Mouse (Mus musculus) forebrain, embryonic 15.5 days (tissue): ENCODE results near the gene Atg4b. TPM values are rescaled to one million over a fixed set of nuclear protein-coding genes. Genes with fewer than 3 reads are reported as not detected.
"Not testable (repeated sequence)": the region's sequence is repeated elsewhere in the genome, so short reads cannot be mapped to it uniquely, and the experiment has no call there.

Source experiments
- ATAC-seq: fragments of 200-750 bp; cut with Nextera tagmentation; replicated peaks from 2 replicates; pipeline ENCODE4 v1.8.0; 2017; ENCODE audit warnings: mild to moderate bottlenecking, moderate TSS enrichment, moderate library complexity
- H3K27ac ChIP-seq: fragments of 300-500 bp; sonication (generic); replicated peaks from 2 replicates; pipeline ENCODE4 v1.5.1; 2015; ENCODE audit warnings: mild to moderate bottlenecking, inconsistent platforms
- H3K27me3 ChIP-seq: fragments of 300-500 bp; sonication (generic); 2 replicates; pipeline ENCODE4 v1.6.1; 2015; ENCODE audit warnings: inconsistent platforms
- H3K36me3 ChIP-seq: fragments of 300-500 bp; sonication (generic); 2 replicates; pipeline ENCODE4 v1.6.1; 2015; ENCODE audit warnings: mild to moderate bottlenecking, inconsistent platforms
- H3K4me1 ChIP-seq: fragments of 300-500 bp; sonication (generic); 2 replicates; pipeline ENCODE4 v1.6.1; 2015; ENCODE audit warnings: inconsistent platforms
- H3K4me2 ChIP-seq: fragments of 300-500 bp; sonication (generic); replicated peaks from 2 replicates; pipeline ENCODE4 v1.6.1; 2015; ENCODE audit warnings: mild to moderate bottlenecking, inconsistent platforms
- H3K4me3 ChIP-seq: fragments of 300-500 bp; sonication (generic); 2 replicates; pipeline ENCODE4 v1.5.1; 2015; ENCODE audit warnings: mild to moderate bottlenecking, inconsistent platforms
- H3K9ac ChIP-seq: fragments of 300-500 bp; sonication (generic); replicated peaks from 2 replicates; pipeline ENCODE4 v1.6.1; 2015; ENCODE audit warnings: mild to moderate bottlenecking, inconsistent platforms
- H3K9me3 ChIP-seq: fragments of 300-500 bp; sonication (generic); 2 replicates; pipeline ENCODE4 v1.6.1; 2016; ENCODE audit warnings: inconsistent platforms
- WGBS: fragments of 180-500 bp; shearing (Covaris S2); methylation state at CpG from one replicate; pipeline ENCODE4 v1.1.7; 2015; ENCODE audit warnings: mixed read lengths; 5-methylcytosine and 5-hydroxymethylcytosine counted together
- polyA plus RNA-seq: library from polyadenylated mRNA; unstranded; fragments of >200 nt; fragmentation: Nextera tagmentation; extraction: Ambion mirVana; gene quantifications from 2 replicates; pipeline ENCODE4 v1.2.1, GENCODE M21; 2015

The Atg4b gene
- polyA plus RNA-seq, 1 experiment from 2014 or later = 104 TPM

DNA sequence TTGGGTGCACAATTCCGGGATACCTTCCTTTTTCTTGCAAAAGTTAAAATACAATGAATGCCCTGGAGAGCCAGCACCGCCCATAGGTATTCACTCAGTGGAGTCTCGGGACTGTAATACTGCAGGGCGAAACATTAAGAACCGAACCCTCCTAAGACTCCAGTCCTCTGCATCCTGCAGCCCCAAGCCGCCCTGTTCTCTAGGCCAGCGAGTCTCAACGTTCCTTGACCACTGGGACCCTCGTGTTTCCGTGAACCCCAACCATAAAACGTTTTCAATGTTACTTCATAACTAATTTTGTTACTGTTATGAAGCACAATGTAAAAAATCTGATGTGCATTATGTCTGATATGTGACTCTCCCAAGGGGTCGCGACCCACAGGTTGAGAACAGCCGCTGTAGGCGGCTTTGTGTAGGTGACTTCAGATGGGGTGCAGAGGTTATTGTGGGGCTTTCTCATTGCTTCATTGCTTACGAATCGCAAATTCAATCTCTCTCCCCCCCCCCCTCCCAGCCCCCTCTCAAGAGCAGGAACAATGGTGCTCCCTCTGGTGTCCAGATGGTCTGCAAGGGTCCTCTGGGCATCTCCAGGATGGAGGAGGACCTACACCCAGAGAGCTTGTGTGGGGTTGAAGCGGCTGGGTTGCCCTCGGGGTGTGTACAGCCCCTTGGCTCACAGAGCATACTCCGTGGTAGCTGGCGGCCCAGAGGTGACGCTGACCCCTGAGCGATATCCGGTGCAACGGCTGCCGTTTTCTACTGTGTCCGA lies 74.7 kb downstream of the Atg4b start:
- Histone ChIP-seq H3K27me3 (no peaks in the 10 kb centered on the region), H3K27ac (peak overlapping the region; percentile 96), H3K4me2 (peak overlapping the region; percentile 78), H3K4me1 (peaks cover 17% of the 10 kb centered on the region), H3K9ac (peak overlapping the region; percentile 61), H3K4me3 (peak overlapping the region; percentile 61), H3K9me3 (no peaks in the 10 kb centered on the region), H3K36me3 (peaks cover 2% of the 10 kb centered on the region; the same call in 1 of the 2 replicates)
- 45% methylated on average over 27 of the region's 27 CpGs for WGBS
- peak; percentile 60 for ATAC-seq

DNA sequence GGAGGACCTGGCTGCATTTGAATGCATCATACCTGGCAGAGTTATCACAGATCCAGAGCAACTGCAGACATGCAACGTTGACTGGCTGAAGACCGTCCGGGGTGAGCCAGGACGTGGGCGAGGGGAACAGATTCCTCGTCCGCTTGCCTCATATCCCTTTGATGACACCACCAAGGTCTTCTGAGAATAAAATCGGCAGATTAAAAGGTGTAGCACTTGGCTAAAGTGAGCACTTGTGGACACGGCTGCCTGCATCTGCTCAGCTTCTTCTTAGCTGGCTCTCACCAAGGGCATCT lies 75.2 kb downstream of the Atg4b start:
- H3K4me3 ChIP-seq = no peak overlapping the region; the same call in 1 of the 2 replicates
- H3K27ac ChIP-seq = no peak overlapping the region
- no peaks in the 10 kb centered on the region for H3K36me3 ChIP-seq
- H3K9me3 ChIP-seq = no peaks in the 10 kb centered on the region
- H3K27me3 ChIP-seq = no peaks in the 10 kb centered on the region
- ATAC-seq = no peak
- H3K4me2 ChIP-seq = peak overlapping the region; percentile 78
- 91% methylated on average over 9 of the region's 9 CpGs for WGBS
- H3K4me1 ChIP-seq = peaks cover 17% of the 10 kb centered on the region
- no peak overlapping the region for H3K9ac ChIP-seq

DNA sequence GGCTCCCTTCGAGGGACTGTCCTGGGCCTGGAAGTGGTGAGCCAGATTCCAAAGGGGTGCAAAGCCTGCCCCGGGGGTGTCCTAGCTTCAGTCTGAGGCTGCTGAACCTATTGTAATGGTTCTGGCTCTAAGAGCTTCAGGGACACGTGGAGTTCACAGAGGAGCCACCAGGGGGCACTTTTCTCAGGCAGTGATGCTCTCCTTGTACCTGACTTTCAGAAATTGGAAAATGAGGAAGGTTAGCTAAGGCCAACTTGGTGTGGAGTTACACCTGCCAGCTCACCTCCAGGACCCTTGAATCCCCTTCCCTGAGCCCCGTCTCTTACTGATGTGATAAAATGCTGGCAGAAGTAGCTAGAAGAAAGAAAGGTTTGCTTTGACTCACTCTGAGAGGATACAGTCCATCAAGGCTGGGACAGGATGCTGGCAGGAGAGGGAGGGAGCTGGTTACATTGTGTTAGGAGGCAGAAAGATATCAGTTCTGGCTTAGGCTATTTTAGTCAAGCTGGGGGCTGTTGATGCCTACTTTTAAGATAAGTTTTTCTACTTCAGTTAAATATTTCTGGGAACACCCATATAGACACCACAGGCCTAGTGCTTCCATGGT lies 81.6 kb downstream of the Atg4b start:
- ATAC-seq, H3K27ac ChIP-seq, H3K36me3 ChIP-seq, H3K4me3 ChIP-seq, H3K4me1 ChIP-seq, H3K9ac ChIP-seq, H3K9me3 ChIP-seq, H3K27me3 ChIP-seq, H3K4me2 ChIP-seq: not testable (repeated sequence)
- 63% methylated on average over 4 of the region's 4 CpGs for WGBS

DNA sequence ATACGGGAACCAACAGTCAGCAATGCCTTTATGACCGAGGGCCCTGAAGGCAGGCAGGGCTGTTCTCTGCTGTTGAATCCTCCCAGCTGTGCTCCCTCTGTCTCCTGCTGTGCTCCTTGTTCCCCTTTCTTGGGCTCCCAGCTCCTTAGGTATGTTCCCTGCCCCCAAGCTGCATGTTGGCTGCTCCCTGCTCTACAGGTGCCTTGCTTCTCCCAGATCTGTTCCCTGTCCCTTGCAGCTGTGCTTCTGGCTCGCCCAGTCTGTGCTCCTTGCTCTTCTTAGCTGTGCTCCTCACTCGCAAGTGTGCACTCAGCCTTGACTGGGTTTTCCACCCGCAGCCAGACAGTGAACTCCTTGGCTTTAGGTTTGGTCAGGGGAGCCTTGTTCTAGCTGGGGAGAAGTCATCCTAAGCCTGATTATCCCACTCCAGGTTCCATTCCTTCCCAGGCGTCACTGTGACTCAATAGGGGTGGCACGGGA lies 83.4 kb downstream of the Atg4b start:
- WGBS = 83% methylated on average over 7 of the region's 7 CpGs
- no peaks in the 10 kb centered on the region for H3K27me3 ChIP-seq
- H3K9me3 ChIP-seq = no peaks in the 10 kb centered on the region
- no peak overlapping the region for H3K4me3 ChIP-seq
- H3K27ac ChIP-seq = no peak overlapping the region
- H3K4me2 ChIP-seq = no peak overlapping the region
- no peak overlapping the region for H3K9ac ChIP-seq
- H3K36me3 ChIP-seq = peaks cover 7% of the 10 kb centered on the region; the same call in 1 of the 2 replicates
- ATAC-seq = no peak
- H3K4me1 ChIP-seq = no peaks in the 10 kb centered on the region

DNA sequence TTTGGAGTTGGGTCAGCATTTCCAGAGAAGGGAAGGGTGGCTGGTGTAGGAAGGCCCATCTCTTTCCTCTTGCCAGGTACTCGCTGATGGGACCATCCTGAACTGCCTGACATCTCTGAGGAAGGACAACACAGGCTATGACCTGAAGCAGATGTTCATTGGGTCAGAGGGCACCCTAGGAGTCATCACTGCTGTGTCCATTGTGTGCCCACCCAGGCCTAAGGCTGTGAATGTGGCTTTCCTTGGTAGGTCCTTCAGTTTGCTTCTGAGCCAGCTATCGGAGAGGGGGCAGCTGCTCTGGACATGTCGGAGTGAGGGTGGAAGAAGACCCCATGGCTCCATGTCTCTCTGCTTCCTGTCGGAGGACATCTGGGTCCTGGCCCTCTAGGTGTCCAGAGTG lies 83.9 kb downstream of the Atg4b start:
- H3K4me3 ChIP-seq = no peak overlapping the region
- peaks cover 7% of the 10 kb centered on the region; the same call in 1 of the 2 replicates for H3K36me3 ChIP-seq
- H3K27ac ChIP-seq = no peak overlapping the region
- ATAC-seq = no peak
- H3K9ac ChIP-seq = no peak overlapping the region
- H3K4me1 ChIP-seq = no peaks in the 10 kb centered on the region
- H3K27me3 ChIP-seq = no peaks in the 10 kb centered on the region
- no peaks in the 10 kb centered on the region for H3K9me3 ChIP-seq
- H3K4me2 ChIP-seq = no peak overlapping the region
- 95% methylated on average over 4 of the region's 4 CpGs for WGBS

DNA sequence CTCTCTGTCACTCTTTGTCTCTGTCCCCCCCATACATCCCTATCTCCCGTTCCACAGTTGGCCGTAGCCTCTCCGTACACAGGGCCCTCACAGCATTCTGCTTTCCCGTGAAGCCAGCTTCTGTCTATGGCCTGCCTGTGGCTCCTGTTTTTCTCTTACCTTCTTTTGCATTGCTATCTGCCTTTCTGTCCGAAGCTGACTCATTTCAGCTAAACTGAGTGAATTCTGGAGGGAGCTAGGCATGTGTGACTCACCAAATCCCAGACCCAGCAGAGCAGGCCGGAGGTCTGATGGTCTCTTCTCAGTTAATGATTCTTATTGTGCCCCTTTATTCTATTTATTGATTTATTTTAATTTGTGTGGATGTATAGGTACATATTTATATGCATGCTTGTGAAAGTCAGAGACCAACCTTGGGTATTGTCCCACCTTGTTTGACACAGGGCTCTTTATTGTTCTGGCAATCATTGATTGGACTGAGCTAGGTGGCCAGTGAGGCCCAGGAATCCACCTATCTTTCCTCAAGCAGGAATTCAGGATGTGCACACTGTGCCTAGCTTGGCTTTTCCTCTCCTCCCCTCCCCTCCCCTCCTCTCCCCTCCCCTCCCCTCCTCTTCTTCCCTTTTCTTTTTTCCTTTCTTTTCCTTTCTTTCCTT lies 84.7 kb downstream of the Atg4b start:
- Histone ChIP-seq H3K4me1 (no peaks in the 10 kb centered on the region), H3K9ac (no peak overlapping the region), H3K36me3 (peaks cover 7% of the 10 kb centered on the region; the same call in 1 of the 2 replicates), H3K27me3 (no peaks in the 10 kb centered on the region), H3K4me2 (no peak overlapping the region), H3K9me3 (no peaks in the 10 kb centered on the region), H3K27ac (no peak overlapping the region), H3K4me3 (no peak overlapping the region)
- WGBS = 93% methylated on average over 6 of the region's 6 CpGs
- no peak for ATAC-seq

DNA sequence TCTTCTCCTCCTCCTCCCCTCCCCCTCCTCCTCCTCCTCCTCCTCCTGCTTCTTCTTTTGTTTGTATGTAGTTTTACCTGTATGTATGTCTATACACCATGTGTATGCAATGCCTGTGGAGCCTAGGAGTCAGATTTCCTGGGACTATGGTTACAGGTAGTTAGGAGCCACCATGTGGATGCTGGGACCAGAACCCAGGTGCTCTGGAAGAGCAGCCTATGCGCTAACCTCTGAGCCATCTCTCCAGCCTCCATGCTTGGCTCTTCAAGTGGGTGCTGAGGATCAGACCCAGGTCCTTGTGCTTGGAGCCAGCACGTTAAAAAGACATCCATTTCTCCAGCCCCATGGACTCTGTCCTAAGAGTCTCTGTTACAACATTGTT lies 85.2 kb downstream of the Atg4b start:
- no peak for ATAC-seq
- Histone ChIP-seq H3K4me3 (no peak overlapping the region), H3K4me2 (no peak overlapping the region), H3K27ac (no peak overlapping the region), H3K27me3 (no peaks in the 10 kb centered on the region), H3K9me3 (no peaks in the 10 kb centered on the region), H3K36me3 (peaks cover 7% of the 10 kb centered on the region; the same call in 1 of the 2 replicates), H3K9ac (no peak overlapping the region), H3K4me1 (no peaks in the 10 kb centered on the region)
- 92% methylated on average over 2 of the region's 2 CpGs for WGBS

DNA sequence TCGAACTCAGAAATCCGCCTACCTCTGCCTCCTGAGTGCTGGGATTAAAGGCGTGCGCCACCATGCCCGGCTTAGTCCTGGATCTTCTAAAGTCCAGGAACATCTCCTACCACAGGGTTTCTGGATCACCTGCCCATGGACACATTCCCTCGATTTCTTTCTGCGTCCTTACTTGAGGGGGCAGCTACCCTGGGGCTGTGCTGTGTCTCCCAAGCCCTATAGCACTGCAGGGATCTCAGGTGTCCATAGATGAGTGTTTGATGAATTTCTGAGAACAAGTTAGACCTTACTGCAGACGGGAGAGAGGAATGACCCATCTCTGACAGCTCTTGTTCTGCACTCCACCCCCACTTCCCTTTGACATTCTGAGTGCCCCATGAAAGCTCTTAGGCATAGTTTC lies 86.0 kb downstream of the Atg4b start:
- H3K9me3 ChIP-seq = no peaks in the 10 kb centered on the region
- no peaks in the 10 kb centered on the region for H3K27me3 ChIP-seq
- ATAC-seq = no peak
- H3K9ac ChIP-seq = no peak overlapping the region
- H3K4me1 ChIP-seq = no peaks in the 10 kb centered on the region
- WGBS = 94% methylated on average over 8 of the region's 8 CpGs
- no peak overlapping the region for H3K4me2 ChIP-seq
- H3K36me3 ChIP-seq = peaks cover 7% of the 10 kb centered on the region; the same call in 1 of the 2 replicates
- no peak overlapping the region for H3K27ac ChIP-seq
- H3K4me3 ChIP-seq = no peak overlapping the region

DNA sequence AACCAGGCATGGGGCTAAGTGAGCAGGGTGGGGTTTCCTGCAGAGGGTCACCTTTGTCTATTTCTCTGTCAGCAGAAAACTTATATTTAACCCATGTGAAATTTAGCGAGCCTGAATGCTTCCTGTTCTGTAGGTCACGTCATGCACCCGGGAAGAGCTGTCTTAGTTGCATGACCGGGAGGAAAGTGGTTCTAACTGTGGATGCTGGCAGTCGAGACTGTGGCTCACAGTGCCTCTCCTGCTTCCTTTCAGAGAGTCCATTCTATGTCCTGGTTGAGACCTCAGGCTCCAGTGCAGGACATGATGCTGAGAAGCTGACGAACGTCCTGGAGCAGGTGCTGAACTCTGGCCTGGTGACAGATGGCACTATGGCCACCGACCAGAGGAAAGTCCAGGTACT lies 87.3 kb downstream of the Atg4b start:
- not testable (repeated sequence) for H3K27ac ChIP-seq, H3K27me3 ChIP-seq, H3K4me2 ChIP-seq, ATAC-seq, H3K9me3 ChIP-seq, H3K36me3 ChIP-seq, H3K9ac ChIP-seq, H3K4me1 ChIP-seq, H3K4me3 ChIP-seq
- WGBS = 86% methylated on average over 8 of the region's 8 CpGs

Other genes starting within 250 kb of the Atg4b start
- gene Farp2, start 239.4 kb upstream of the Atg4b start, polyA plus RNA-seq = 3.2 and 4.3 TPM in 2 replicates
- 297 and 299 TPM in 2 replicates for gene Stk25, start 92.8 kb upstream of the Atg4b start, polyA plus RNA-seq
- 95.8 and 96.3 TPM in 2 replicates for gene Bok, start 65.8 kb upstream of the Atg4b start, polyA plus RNA-seq
- gene Thap4, start 3.4 kb downstream of the Atg4b start, polyA plus RNA-seq = 43.1 and 47.4 TPM in 2 replicates
- 183 and 192 TPM in 2 replicates for gene Dtymk, start 50.4 kb downstream of the Atg4b start, polyA plus RNA-seq
- gene Ing5, start 52.5 kb downstream of the Atg4b start, polyA plus RNA-seq = 10.7 and 11.4 TPM in 2 replicates
- gene D2hgdh, start 73.4 kb downstream of the Atg4b start, polyA plus RNA-seq = 15.5 and 16.1 TPM in 2 replicates
- not detected in 2 replicates for gene Gal3st2, start 109.8 kb downstream of the Atg4b start, polyA plus RNA-seq
- not detected in 2 replicates for gene Gal3st2b, start 166.8 kb downstream of the Atg4b start, polyA plus RNA-seq
- not detected in 2 replicates for gene Gal3st2c, start 239.0 kb downstream of the Atg4b start, polyA plus RNA-seq